Mouse (Mus musculus): ENCODE results near the gene Slco4a1.

DNA sequence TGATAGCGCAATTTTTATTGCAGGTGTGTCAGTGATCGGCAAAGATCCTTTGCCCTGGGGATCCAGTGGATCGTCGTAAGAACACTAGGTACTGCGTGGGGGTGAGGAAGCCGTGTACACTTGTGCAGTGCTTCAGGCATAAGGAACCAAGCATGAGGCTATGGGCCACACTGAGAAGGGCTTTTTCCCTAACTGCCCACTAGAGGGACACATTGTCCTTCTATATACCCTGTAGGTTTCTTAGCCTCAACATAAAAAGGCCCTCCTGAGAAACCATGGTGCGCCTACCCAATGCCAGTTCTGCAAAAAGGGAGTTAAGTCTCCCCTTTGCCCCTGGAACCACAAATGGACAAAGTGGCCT is 17.0 kb downstream of the Slco4a1 start:
- no peak for TF ChIP-seq POLR2A (IDR thresholded peaks at IDR 0.05; ENCODE audit: borderline replicate concordance, insufficient read depth, low read length)
- TF ChIP-seq CTCF (IDR thresholded peaks at IDR 0.05; ENCODE audit: borderline replicate concordance, insufficient read depth, low read depth, low read length), result peak; percentile 48
